Mouse (Mus musculus) olfactory bulb, adult 2 months (tissue): ENCODE results near the gene Gm6096.

Experiments used
- CTCF ChIP-seq: fragments of 200-500 bp; IDR thresholded peaks from 2 replicates; pipeline ENCODE4 v1.5.1; 2012; ENCODE audit warnings: low read depth, mild to moderate bottlenecking, low read length, moderate library complexity; ENCODE audit not compliant: insufficient read depth
- POLR2A ChIP-seq: fragments of 200-500 bp; IDR thresholded peaks from 2 replicates; pipeline ENCODE4 v1.6.1; 2012; ENCODE audit warnings: mild to moderate bottlenecking, low read depth, low read length, moderate library complexity; ENCODE audit not compliant: insufficient read depth

DNA sequence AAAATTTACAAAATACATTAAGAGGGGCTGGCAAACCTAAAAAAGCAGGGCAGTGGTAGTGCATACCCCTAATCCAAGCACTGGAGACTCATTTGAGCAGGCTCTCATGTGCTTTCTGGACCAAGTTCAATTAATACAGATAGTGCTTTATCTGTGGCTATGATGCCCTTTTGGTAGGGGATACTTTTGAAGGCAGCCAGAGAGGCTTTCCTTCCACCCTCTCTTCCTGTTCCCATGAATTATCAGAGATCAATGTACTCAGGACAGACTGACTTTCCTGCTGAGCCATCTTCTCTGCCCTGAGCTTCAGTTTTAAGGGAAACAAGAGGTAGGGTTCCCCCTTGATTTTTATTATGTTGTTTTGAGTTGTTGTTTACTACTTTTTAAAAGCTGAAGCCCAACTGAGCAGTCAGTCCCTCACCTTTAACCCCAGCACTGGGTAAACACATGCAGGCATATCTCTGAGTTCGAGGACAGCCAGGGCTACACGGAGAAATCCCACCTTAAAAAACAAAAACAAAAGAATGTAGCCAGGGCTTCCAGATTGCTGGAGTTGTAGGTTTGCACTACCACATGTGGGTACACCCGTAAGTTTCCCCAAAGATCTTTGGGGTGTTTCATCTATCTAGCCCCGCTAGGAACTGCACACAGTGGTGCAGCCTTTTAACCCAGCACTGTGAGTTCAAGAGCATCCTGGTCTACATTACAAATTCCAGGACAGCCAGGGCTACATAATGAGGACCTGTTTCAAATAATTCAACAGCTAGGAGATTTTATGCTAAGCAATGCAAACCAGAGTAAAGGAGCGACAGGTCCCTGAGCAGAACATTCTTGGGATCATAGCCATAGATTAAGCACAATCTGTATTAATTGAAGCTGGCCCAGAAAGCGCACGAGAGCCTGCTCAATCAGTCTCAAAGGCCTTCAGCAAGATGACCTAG is 17.8 kb upstream of the Gm6096 start:
- TF ChIP-seq CTCF (no peak), POLR2A (no peak)
